Mouse (Mus musculus) bone marrow, adult 2 months (tissue): ENCODE results near the gene Ncapd2.

Source experiments
- CTCF ChIP-seq: fragments of 200-500 bp; IDR thresholded peaks from 2 replicates; pipeline ENCODE4 v1.5.1; 2011; ENCODE audit warnings: low read length, control low read depth; ENCODE audit not compliant: control insufficient read depth, insufficient read depth
- POLR2A ChIP-seq: fragments of 200-500 bp; IDR thresholded peaks from 2 replicates; pipeline ENCODE4 v1.6.1; 2011; ENCODE audit warnings: low read depth, mild to moderate bottlenecking, control low read depth, low read length, borderline replicate concordance; ENCODE audit not compliant: control insufficient read depth

DNA sequence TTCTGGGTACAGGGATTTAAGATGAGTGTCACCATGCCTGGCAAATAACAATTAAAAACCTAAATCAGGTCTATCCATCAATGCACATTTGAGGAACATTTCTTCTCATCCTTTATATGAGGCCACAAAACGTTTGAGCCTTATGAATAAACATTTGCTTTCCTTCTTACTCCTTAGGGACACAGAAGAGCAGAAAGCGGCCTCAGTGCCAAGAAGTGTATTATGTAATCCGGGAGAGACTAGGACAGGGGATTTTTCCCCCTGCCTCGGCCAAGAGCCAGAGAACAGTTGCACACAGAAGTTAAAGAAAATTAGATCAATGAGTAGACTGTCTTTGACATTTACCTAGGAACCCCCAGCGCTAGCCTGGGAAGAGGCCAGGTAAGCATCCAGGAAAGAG is 9.4 kb downstream of the Ncapd2 start:
- TF ChIP-seq CTCF (no peak), POLR2A (no peak)
